Mouse (Mus musculus) frontal cortex, adult 2 months (tissue): Measurements from ENCODE around the gene Sgsm1. TPM values are rescaled to one million over a fixed set of nuclear protein-coding genes. Genes with fewer than 3 reads are reported as not detected.

Experiments used
- DNase-seq, 2 experiments: peaks; one replicate each; pipeline ENCODE4 v3.0.0; 2022; ENCODE audit warnings: low spot score in 1 of 2; ENCODE audit errors: extremely low spot score in 1 of 2
- polyA plus RNA-seq: library from polyadenylated mRNA; depleted of rRNA; stranded (reverse); fragments of >200 nt; gene quantifications from 2 replicates; pipeline ENCODE4 v1.2.3, GENCODE M21; 2012

Sgsm1 gene
- polyA plus RNA-seq, 1 experiment = 69.8 TPM

DNA sequence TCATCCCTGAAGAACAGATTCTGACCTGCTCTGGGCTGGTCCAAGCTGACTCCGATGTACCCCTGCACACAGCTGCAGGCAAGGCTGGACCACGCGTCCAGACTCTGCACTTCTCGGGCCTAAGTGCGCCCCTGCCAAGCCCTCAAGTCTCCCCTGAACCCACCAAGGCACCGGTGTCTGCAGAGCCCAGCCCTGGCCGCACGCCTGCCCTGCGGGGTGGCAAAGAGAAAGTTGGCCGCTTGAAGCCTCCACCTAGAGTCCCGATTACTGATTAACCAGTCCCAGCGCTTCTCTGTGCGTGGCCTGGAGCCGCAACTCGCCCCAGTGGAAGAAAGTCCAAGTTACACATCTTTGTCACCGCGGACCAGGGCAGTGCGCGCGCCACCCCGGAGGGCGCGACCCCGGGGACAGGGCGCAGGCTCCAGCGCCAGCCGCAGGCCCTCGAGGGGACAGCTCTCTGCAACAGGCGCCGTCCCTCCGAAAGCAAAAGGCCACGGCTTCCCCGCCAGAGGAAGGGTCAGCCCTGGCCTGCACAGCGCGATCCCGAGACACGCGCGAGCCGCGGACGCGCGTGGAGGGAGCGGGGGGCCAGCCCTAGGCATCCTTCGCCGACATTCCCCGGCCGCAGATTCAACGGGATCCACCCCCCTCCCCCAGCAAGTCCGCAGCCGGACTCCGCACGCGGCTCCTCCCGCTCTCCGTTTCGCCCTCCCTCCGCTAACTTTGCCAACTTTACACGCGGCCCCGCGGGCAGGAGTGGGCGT lies 90.0 kb downstream of the Sgsm1 start:
- DNase-seq = no peak

DNA sequence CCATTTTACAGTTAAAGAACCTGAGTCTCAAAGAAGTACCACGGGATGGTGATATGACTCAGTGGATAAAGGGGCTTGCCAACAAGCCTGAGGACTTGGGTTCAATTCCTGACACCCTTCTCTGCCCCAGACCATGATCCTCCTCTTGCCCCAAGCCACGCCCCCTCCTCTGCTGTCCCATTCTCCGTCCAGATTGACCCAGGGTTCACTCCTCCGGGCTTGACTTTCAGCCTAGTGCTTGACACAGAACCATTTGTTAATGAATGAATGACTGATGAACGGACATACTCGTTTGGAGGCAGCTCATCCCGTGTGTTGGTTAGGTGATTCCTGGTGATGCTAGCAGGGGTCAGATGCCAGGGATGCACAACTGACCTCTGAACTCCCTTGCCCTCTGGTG lies 90.7 kb downstream of the Sgsm1 start:
- DNase-seq = no peak

DNA sequence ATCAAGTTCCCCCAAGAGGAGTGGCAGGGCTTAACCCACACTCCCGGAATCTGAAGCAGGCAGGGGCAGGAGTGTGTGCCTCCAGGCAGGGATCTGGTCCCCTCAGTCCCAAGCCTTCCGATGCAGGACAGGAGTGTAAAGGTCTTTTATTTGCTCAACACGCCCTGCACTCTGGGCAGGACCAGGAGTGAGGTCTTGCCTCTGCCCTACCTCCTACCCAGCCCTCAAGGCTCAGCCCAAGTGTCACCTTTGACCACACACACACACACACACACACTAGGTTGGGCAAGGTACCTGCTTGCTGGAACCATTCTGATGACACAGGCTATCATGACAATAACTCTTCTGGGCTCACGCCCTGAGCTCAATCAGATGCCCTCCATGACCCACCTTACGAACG lies 91.1 kb downstream of the Sgsm1 start:
- DNase-seq = no peak

DNA sequence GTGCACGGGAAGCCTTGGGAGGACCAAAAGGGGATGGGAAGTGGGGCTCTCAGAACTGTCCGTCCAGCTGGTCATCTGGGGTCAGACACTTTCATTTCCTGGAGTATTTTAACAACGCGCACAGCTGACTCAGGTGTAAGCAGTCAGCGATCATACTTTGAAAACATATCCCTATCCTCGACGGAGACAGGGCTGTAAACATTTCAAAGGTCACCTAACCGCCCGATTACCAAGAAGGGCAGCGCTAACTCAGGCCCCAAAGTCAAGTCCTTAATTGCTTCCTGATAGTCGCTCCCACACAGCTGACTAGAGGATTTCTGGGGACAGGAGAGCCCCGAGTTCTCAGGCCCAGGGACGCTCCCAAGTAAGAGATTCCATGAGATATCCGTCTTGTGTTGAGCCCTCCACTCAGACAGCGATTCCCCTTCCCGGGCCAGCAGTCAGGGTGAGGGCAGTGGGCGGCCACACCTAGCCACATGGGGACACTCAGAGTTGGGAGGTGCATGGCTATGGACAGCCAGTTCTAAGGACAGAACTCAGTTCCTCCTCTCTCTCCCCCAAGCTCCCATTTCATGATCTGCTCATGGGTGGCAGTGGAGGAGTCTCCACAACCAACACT lies 91.9 kb downstream of the Sgsm1 start:
- DNase-seq = no peak

DNA sequence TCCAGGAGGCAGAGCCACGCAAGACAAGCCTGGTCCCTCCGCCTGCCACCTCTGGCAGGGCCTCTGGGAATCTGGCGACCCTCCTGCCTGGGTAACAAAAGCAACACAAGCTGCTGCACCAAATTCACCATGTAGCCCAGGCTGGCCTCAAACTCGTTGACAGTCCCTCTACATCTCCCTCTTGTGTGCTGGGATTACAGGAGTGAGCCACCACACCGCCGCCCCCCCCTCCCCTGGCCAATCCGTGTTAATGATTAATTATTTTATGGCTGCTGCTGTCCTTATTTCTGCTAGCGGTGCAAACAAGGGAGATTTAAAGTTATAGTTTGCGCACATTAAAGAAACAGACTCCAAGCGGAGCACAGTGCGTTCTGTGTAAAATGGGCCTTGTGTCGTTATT lies 93.5 kb downstream of the Sgsm1 start:
- DNase-seq = no peak

DNA sequence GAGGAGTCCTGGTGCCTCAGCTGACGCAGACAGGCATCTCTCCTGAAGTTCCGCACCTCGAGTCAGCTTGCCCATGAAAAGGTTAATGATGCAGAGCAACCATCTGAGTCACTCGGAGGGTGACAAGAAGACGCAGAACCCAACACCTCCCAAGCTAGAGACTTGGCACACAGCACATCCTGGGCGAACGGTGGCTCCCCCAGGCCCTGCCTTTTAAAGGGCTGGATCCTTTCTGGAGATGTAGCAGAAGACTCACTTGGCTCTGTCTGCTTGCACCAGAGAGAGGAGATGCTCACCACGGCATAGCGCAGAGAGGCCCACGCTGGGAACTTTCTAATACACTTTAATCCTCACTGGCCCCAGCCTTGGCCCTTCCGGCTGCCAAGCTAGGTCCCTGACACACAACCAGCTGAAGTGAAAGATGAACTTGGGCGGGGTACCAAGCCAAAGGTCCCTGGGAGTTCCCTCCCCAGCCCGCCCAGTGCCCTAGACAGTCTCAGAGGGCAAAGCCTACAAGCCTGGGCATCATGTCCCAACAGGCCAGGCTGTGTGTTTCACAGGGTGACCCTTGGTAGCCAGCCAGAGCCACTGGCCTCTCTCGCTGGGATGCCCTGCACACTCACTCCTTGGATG lies 94.1 kb downstream of the Sgsm1 start:
- DNase-seq = peak in 1 of 2 experiments; percentile 57

DNA sequence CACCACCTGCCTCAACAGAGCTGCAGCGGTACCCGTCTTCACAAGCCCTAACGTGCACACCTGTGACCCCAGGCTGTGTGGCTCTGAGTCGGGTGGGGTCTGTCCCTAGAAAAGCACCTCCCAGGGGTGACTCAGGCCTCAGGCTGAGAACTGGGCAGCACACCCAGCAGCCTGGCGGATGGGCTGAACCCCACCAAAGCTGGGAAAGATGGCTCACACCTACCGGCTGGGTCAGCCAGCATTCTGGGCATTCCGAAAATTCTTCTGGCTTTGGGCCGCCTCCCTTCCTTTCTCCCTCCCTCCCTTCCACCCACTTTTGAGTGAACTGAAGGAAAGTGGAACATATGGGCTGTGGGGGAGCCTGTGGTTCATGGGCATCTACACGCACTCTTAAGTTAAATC lies 95.0 kb downstream of the Sgsm1 start:
- DNase-seq = peak in 1 of 2 experiments; percentile 55

DNA sequence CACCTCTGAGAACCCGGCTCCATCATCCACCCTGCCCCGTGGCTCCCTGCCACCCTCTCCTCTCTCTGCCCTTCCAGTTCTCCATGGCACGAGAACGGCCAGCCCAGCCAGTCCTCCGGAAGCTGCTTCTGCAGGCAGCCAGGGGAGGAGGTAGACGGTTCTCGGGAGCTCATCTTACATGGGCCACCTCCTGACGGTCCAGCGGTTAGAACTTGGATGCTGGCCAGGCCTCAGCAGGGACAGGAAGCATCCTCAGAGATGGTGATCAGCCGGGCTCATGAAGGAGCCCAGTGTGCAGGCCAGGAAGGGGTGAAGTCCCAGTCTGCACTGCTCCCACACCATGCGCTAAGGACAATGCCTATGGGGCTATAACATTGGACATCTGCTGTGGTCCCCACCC lies 96.1 kb downstream of the Sgsm1 start:
- no peak for DNase-seq

DNA sequence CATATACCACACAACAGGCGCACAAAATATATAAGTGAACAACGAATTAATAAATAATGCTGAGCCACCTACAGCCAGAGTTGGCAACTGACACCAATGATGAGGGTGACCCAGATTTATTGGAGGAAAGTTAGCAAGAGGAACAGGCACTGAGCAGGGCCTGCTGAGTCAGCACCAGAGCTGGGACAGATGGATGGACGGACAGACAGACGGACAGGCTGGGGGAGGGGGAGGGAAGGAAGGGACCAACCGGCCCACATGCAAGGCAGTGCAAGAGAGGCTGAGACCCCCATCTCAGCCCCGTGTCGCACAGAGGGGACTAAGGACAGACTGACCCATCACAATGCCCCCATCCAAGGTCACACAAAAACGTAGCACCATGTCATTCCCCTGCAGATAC lies 96.5 kb downstream of the Sgsm1 start:
- no peak for DNase-seq

DNA sequence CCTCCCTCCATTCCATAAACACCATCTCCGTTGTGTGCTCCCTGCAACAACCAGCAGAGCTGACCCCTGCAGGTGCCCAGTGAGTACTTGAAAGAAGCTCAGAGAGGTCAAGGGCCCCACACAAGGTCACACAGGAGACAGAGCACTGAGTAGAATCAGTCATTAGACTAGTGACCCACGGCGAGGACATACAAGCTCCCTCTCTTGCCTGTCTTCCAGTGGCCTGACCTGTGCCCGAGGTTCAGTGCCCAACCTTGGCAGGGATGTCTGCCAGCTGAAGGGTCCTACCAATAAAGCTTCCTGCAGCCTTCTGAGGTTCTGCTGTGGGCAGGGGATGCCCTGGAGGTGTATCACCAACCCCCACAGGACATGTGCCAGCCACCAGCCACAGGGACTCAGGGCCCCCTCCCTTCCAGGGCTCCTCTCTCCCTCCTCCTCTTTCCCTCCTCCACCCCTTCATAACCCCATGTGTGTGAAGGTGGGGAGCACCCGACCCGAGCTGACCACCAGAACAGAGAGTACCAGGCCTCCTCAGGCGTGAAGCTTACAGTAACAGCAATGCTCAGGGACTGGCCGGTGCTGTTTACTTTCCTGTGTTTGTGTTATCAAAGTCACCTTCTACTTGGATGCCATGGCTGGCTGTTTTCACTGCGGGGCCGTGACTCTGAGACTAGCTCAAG lies 98.3 kb downstream of the Sgsm1 start:
- no peak for DNase-seq

DNA sequence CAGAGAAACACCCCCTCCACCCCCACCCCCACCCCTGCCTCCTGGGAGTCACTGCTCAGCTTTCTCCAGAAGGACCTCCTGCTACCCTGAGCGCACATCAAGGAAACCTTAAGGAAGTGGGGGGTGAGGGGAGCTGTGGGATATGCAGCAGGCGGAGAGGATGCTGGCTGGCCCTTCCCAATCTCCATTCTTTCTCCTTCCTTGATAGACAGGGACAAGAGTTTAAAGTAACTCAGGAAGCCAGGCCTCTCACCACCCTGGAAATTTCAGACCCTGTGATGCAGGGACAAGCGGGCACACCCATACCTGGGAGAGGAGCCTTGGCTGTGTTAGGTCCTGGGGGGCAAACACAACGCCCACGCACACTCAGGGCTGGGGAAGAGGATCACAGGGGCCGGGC lies 100.3 kb downstream of the Sgsm1 start:
- DNase-seq = no peak

DNA sequence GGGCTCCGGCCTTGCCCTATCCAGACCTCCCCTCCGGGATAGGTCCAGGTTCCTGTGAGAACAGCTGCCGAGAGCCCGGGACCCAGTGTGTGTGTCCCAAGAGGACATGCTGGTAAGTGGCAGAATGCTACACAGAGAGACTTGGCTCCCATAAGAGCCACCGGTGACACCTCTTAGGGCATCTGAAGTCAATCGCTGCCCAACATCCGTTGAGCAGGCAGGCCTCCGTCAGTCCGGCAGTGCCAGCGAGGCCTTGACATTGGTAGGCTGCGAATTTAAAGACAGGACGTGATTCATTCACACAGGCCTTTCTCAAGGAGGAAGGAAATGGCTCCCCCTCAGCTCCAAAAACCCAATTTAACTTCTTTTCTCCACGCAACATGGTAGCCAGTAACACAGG lies 100.7 kb downstream of the Sgsm1 start:
- no peak for DNase-seq

DNA sequence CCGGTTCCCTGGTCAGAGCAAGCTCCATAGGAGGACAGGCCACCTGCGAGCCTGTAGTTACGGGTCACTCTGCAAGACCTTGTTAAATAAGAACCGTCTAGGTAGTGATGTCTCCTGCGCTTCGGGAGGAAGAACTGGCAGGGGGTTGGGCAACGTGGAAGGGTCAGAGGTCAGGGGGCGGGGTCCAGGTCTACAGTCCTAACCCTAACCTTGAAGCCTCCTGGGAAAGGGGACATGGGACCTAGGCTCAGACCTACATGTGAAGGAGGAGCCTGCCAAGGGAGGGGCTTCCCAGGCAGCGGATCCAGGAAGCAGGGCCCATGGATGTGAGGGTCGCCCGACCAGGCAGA lies 101.2 kb downstream of the Sgsm1 start:
- no peak for DNase-seq

DNA sequence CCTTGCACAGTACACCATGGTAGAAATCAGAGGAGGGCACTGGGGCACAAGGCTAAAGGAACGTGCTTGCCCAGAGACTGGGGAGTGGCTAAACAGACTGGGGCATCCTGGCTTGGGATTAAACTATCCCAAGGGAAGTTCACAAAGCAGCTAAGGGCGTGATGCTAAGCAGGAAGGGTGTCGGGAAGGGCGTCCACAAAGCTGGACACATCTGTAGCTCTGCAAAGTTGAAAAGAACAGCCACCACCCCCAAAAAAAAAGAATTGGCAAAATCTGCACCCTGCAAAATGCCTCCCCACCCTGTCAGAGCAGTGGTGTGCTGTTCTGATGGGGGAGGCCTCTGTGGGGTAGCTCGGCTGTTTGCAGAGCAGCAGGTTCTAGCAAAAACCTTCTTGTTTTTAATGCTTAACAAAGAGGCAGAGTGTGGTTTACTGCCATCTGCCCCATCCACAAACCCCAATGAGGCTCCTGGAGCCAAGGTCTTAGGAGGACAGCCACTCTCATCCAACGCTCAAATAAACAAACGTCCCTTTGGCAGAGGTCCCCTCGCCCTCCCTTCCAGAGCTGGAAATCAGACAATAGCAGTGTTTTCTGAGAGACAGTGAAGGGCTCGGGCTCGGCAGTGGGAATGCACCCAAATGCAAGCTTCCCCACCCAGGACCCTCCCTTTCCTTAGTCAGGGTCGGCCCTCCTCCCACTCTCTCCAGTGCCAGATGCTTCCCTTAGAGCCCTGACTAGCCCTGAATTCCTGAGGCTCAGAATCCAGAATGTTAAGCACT lies 101.8 kb downstream of the Sgsm1 start:
- peak in 1 of 2 experiments; percentile 48 for DNase-seq

DNA sequence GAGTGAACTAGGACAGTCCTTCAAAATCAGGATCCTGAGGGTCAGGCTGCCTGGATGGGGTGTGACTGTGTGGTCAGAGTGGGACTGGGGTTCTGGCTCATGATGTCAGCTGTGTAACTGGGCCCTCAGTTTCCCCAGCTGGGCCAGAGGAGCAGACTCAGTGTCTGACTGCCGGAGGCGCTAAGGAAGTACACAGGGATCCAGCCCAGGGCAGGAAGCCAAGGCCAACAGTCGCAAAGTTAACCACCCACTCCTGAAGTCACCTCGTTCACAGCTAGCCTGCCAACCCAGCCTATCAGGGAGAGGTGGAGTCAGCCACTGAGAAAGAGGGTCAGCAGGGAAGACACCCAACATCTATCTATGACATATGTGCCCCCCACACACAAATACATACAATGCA lies 102.5 kb downstream of the Sgsm1 start:
- no peak for DNase-seq

DNA sequence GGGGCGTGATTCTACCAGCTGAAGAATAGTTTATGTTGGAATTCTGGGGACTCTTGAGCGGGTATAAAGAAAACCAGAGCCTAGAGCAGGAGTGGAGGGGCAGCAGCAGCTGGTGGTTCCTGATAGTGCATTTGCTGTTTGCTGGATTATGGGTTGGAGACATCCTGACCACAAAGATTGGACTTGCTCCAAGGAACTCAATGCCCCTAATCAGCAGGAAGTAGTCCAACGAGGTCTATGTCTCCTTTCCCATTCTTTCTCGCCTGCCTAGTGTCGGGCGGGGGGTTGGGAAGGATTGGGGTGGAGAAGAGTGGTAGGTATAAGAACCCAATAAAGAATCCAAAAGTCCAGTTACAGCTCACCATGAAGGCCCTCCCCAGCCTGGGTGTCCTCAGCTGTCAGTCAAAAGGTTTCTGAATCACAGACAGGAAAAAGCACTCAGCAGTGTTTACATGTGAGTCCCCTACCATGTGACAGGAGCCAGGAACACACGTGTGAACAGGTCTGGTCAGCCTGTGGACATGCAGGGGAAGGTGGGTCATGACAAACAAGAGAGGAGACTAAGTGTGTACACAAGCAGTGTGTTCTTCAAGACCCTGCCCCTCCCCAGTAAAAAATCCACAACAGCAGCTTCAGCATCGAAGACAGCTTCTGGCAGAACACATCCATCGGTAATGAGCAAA lies 103.8 kb downstream of the Sgsm1 start:
- no peak for DNase-seq

DNA sequence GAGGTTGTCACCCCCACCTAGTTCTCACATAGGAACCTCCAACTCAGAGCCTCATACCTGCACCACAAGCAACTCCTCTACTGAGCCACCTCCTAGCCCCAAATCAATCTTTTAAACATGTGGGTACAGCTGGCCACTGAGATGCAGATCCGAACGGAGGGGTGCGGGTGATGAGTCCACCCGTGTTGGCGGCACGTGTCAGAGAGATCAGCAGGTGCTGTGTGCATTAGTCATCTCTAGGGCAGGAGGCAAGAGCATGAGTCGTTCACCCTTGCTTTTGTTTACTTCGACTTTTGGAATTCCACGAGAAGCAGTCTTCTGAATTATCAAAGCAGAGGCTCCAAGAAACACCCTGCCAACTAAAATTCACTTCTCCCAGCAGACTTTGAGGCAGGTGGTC lies 106.4 kb downstream of the Sgsm1 start:
- DNase-seq = no peak

DNA sequence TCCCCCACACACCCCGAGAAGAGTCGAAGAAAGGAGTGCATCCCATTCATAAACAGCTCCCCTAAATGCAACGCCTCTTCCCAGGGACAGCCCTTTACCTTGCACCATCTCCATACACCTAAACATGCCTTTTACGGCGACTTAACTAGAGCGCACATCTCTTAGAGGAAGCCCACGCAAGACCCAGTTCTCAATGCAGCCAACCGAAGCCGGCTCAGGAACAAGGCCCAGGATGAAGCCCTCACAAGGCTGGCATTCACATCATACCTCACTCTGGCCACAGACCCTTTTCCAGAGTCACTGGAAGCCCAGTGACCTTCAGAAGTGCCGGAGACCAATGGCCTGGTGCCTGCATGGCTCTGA lies 110.8 kb downstream of the Sgsm1 start:
- DNase-seq = no peak

DNA sequence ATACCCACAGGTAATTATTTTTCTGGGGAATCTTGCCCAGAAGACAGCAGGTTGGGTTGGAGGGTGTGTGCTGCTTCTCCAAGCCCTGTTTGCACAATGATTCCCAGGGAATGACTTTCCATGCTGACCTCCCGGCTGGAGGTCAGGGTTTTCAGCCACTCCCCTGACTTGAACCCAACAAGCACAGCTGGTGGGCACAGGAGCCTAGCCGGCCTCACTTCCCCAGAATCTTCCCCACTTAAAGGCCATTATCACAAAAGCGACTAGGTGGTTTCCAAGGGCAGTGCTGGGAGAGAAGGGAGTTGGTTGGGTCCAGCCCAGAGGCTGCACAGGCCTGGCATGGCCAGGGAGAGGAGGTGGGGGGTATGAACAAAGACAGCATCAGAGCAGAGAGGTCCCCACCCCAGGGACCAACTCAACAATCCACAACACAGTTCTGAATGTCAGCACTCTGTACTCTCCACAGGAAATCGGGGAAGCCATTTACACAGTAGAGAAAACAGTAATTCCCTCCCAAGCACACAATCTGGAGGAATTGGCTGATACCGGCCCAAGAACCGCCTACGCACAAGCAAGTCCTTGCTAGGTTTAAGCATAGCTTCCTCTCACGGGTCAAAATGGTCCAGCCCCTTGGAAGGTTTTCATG lies 111.3 kb downstream of the Sgsm1 start:
- DNase-seq = no peak
